Mouse (Mus musculus) stomach, embryonic 14.5 days (tissue): ENCODE results near the gene Olfr1134. TPM values are rescaled to one million over a fixed set of nuclear protein-coding genes. Genes with fewer than 3 reads are reported as not detected.

ENCODE experiments used
- polyA plus RNA-seq: library from polyadenylated mRNA; unstranded; fragments of >200 nt; fragmentation: Nextera tagmentation; extraction: Ambion mirVana; gene quantifications from 2 replicates; pipeline ENCODE4 v1.2.1, GENCODE M21; 2014

The Olfr1134 gene
- polyA plus RNA-seq, 1 experiment from 2014 or later, result not detected

Other genes starting within 250 kb of the Olfr1134 start
- not detected in 2 replicates for gene Olfr1123, start 241.8 kb downstream of the Olfr1134 start, polyA plus RNA-seq
- not detected in 2 replicates for gene Olfr1124, start 228.2 kb downstream of the Olfr1134 start, polyA plus RNA-seq
- gene Olfr1126, start 204.5 kb downstream of the Olfr1134 start, polyA plus RNA-seq, result not detected in 2 replicates
- not detected in 2 replicates for gene Pramel7, start 161.4 kb downstream of the Olfr1134 start, polyA plus RNA-seq
- not detected in 2 replicates for gene Pramel6, start 151.9 kb downstream of the Olfr1134 start, polyA plus RNA-seq
- not detected in 2 replicates for gene Olfr153, start 126.7 kb downstream of the Olfr1134 start, polyA plus RNA-seq
- not detected in 2 replicates for gene Olfr1128, start 112.9 kb downstream of the Olfr1134 start, polyA plus RNA-seq
- gene Olfr1129, start 84.6 kb downstream of the Olfr1134 start, polyA plus RNA-seq, result not detected in 2 replicates
- gene Olfr1130, start 52.2 kb downstream of the Olfr1134 start, polyA plus RNA-seq, result not detected in 2 replicates
- not detected in 2 replicates for gene Olfr1131, start 31.4 kb downstream of the Olfr1134 start, polyA plus RNA-seq
- gene Olfr1132, start 20.9 kb downstream of the Olfr1134 start, polyA plus RNA-seq, result not detected in 2 replicates
- not detected in 2 replicates for gene Olfr1133, start 11.1 kb downstream of the Olfr1134 start, polyA plus RNA-seq
- gene Olfr1135, start 15.2 kb upstream of the Olfr1134 start, polyA plus RNA-seq, result not detected in 2 replicates
- not detected in 2 replicates for gene Olfr1136, start 35.5 kb upstream of the Olfr1134 start, polyA plus RNA-seq
- gene Olfr1137, start 54.7 kb upstream of the Olfr1134 start, polyA plus RNA-seq, result not detected in 2 replicates
- gene Olfr1138, start 81.5 kb upstream of the Olfr1134 start, polyA plus RNA-seq, result not detected in 2 replicates
- gene Olfr1140, start 85.3 kb upstream of the Olfr1134 start, polyA plus RNA-seq, result not detected in 2 replicates
- not detected in 2 replicates for gene Olfr1141, start 95.5 kb upstream of the Olfr1134 start, polyA plus RNA-seq
- not detected in 2 replicates for gene Olfr152, start 121.0 kb upstream of the Olfr1134 start, polyA plus RNA-seq
- not detected in 2 replicates for gene Olfr1143, start 142.1 kb upstream of the Olfr1134 start, polyA plus RNA-seq
- gene Olfr1145, start 151.4 kb upstream of the Olfr1134 start, polyA plus RNA-seq, result not detected in 2 replicates
- not detected in 2 replicates for gene Olfr1148, start 172.1 kb upstream of the Olfr1134 start, polyA plus RNA-seq
- not detected in 2 replicates for gene Olfr1150-ps1, start 185.5 kb upstream of the Olfr1134 start, polyA plus RNA-seq
- not detected in 2 replicates for gene Olfr1151, start 197.4 kb upstream of the Olfr1134 start, polyA plus RNA-seq
- gene Olfr1152, start 208.0 kb upstream of the Olfr1134 start, polyA plus RNA-seq, result 0.06 TPM in 1 of 2 replicates, not detected in the other
- not detected in 2 replicates for gene Olfr1153, start 236.5 kb upstream of the Olfr1134 start, polyA plus RNA-seq
- not detected in 2 replicates for gene Olfr1154, start 246.7 kb upstream of the Olfr1134 start, polyA plus RNA-seq